Mouse (Mus musculus) lung, adult 18-20 months (tissue): Measurements from ENCODE around the gene Pbx1.

ENCODE experiments used
- DNase-seq, 2 experiments: peaks; one replicate each; pipeline ENCODE4 v3.0.0; 2022; ENCODE audit warnings: mixed read lengths in 2 of 2

Pbx1 gene

GRCm38 (mm10) chr1:168341368-168341767 is 90.7 kb downstream of the Pbx1 start:
- DNase-seq, result no peak

- no peak for DNase-seq
Measured at GRCm38 (mm10) chr1:168336238-168336818, 95.7 kb downstream of the Pbx1 start.

- DNase-seq, result peak in 1 of 2 experiments; percentile 54
Measured at GRCm38 (mm10) chr1:168334831-168335574, 97.1 kb downstream of the Pbx1 start.

GRCm38 (mm10) chr1:168332056-168332455 is 100.0 kb downstream of the Pbx1 start:
- DNase-seq, result no peak

GRCm38 (mm10) chr1:168328236-168328605 is 103.8 kb downstream of the Pbx1 start:
- no peak for DNase-seq

GRCm38 (mm10) chr1:168327405-168328235 is 104.5 kb downstream of the Pbx1 start:
- DNase-seq, result no peak

GRCm38 (mm10) chr1:168325786-168326185 is 106.3 kb downstream of the Pbx1 start:
- no peak for DNase-seq

GRCm38 (mm10) chr1:168324306-168325085 is 107.6 kb downstream of the Pbx1 start:
- DNase-seq, result no peak

GRCm38 (mm10) chr1:168323436-168324108 is 108.5 kb downstream of the Pbx1 start:
- DNase-seq, result no peak

- DNase-seq, result peak in 1 of 2 experiments; percentile 45
Measured at GRCm38 (mm10) chr1:168322892-168323291, 109.2 kb downstream of the Pbx1 start.

GRCm38 (mm10) chr1:168319695-168320094 is 112.4 kb downstream of the Pbx1 start:
- DNase-seq, result peak; percentile 54 to 71

- DNase-seq, result no peak
Measured at GRCm38 (mm10) chr1:168318899-168319469, 113.1 kb downstream of the Pbx1 start.

- DNase-seq, result no peak
Measured at GRCm38 (mm10) chr1:168313772-168314171, 118.3 kb downstream of the Pbx1 start.

GRCm38 (mm10) chr1:168312710-168313447 is 119.2 kb downstream of the Pbx1 start:
- DNase-seq, result no peak

GRCm38 (mm10) chr1:168309101-168309521 is 123.0 kb downstream of the Pbx1 start:
- DNase-seq, result no peak

GRCm38 (mm10) chr1:168307275-168308182 is 124.5 kb downstream of the Pbx1 start:
- DNase-seq, result no peak

- DNase-seq, result no peak
Measured at GRCm38 (mm10) chr1:168300505-168300904, 131.6 kb downstream of the Pbx1 start.

GRCm38 (mm10) chr1:168299928-168300365 is 132.1 kb downstream of the Pbx1 start:
- DNase-seq, result no peak

- no peak for DNase-seq
Measured at GRCm38 (mm10) chr1:168299181-168299580, 132.9 kb downstream of the Pbx1 start.

- DNase-seq, result no peak
Measured at GRCm38 (mm10) chr1:168296290-168296689, 135.8 kb downstream of the Pbx1 start.
